Mouse (Mus musculus) hindbrain, embryonic 14.5 days (tissue): Measurements from ENCODE around the gene Yae1d1. TPM values are rescaled to one million over a fixed set of nuclear protein-coding genes. Genes with fewer than 3 reads are reported as not detected.

Experiments used
- ATAC-seq: fragments of 200-750 bp; cut with Nextera tagmentation; 2 replicates; pipeline ENCODE4 v1.8.0; 2017; ENCODE audit warnings: moderate number of reproducible peaks, mild to moderate bottlenecking, moderate TSS enrichment, moderate library complexity; ENCODE audit not compliant: low FRiP score
- DNase-seq: peaks from one replicate; pipeline ENCODE4 v3.0.0-alpha.2; 2015; ENCODE audit warnings: low spot score
- H3K27ac ChIP-seq: fragments of 300-500 bp; sonication (generic); 2 replicates; pipeline ENCODE4 v1.5.1; 2014; ENCODE audit warnings: mild to moderate bottlenecking, moderate library complexity
- H3K27me3 ChIP-seq: fragments of 300-500 bp; sonication (generic); 2 replicates; pipeline ENCODE4 v1.6.1; 2014; ENCODE audit warnings: mild to moderate bottlenecking, low read length, mixed read lengths; ENCODE audit not compliant: control insufficient read depth, insufficient read depth
- H3K36me3 ChIP-seq: fragments of 300-500 bp; sonication (generic); replicated peaks from 2 replicates; pipeline ENCODE4 v1.6.1; 2014; ENCODE audit not compliant: control insufficient read depth, insufficient read depth
- H3K4me1 ChIP-seq: fragments of 300-500 bp; sonication (generic); replicated peaks from 2 replicates; pipeline ENCODE4 v1.6.1; 2014; ENCODE audit warnings: antibody characterized with exemption, low read length, mixed read lengths; ENCODE audit not compliant: control insufficient read depth, insufficient read depth
- H3K4me2 ChIP-seq: fragments of 300-500 bp; sonication (generic); replicated peaks from 2 replicates; pipeline ENCODE4 v1.6.1; 2014; ENCODE audit warnings: mild to moderate bottlenecking, moderate library complexity
- H3K4me3 ChIP-seq: fragments of 300-500 bp; sonication (generic); replicated peaks from 2 replicates; pipeline ENCODE4 v1.5.1; 2014; ENCODE audit warnings: mild to moderate bottlenecking, low read length
- H3K9ac ChIP-seq: fragments of 300-500 bp; sonication (generic); 2 replicates; pipeline ENCODE4 v1.6.1; 2014
- H3K9me3 ChIP-seq: fragments of 300-500 bp; sonication (generic); 2 replicates; pipeline ENCODE4 v1.6.1; 2016; ENCODE audit warnings: low read length; ENCODE audit not compliant: control insufficient read depth
- WGBS: fragments of 180-500 bp; shearing (Covaris S2); extraction: QIAGEN DNeasy Blood & Tissue Kit; methylation state at CpG from one replicate; pipeline ENCODE4 v1.1.7; 2014; 5-methylcytosine and 5-hydroxymethylcytosine counted together
- polyA plus RNA-seq: library from polyadenylated mRNA; unstranded; fragments of >200 nt; fragmentation: Nextera tagmentation; extraction: Ambion mirVana; gene quantifications from 2 replicates; pipeline ENCODE4 v1.2.1, GENCODE M21; 2014

Yae1d1 gene
- polyA plus RNA-seq, 1 experiment from 2014 or later = 82.9 TPM

- WGBS = under 1% methylated on average over 55 of the region's 70 CpGs
- H3K27ac ChIP-seq = peak overlapping the region; percentile 98
- H3K9ac ChIP-seq = peak overlapping the region; percentile 94
- peak; percentile 74 for ATAC-seq
- peak overlapping the region; percentile 53 for H3K4me2 ChIP-seq
- no peaks in the 10 kb centered on the region for H3K27me3 ChIP-seq
- peaks cover 3% of the 10 kb centered on the region; the same call in 1 of the 2 replicates for H3K36me3 ChIP-seq
- peaks cover 20% of the 10 kb centered on the region for H3K4me1 ChIP-seq
- no peaks in the 10 kb centered on the region for H3K9me3 ChIP-seq
- peak overlapping the region; percentile 77 for H3K4me3 ChIP-seq
- DNase-seq = peak; percentile 46
These were observed 49.7 kb downstream of the Yae1d1 start for GRCm38 (mm10) chr13:17943306-17944077.

GRCm38 (mm10) chr13:17942338-17942737 lies 50.8 kb downstream of the Yae1d1 start:
- Histone ChIP-seq H3K27ac (no peak overlapping the region), H3K4me1 (peaks cover 20% of the 10 kb centered on the region), H3K36me3 (peaks cover 3% of the 10 kb centered on the region; the same call in 1 of the 2 replicates), H3K4me3 (peak overlapping the region; percentile 77), H3K27me3 (no peaks in the 10 kb centered on the region), H3K4me2 (peak overlapping the region; percentile 53), H3K9ac (peak overlapping the region; percentile 94), H3K9me3 (no peaks in the 10 kb centered on the region)
- DNase-seq (no peak), ATAC-seq (no peak)
- WGBS = 79% methylated on average over 6 of the region's 6 CpGs

Other genes starting within 250 kb of the Yae1d1 start
- gene Cdk13, start 188.3 kb downstream of the Yae1d1 start, polyA plus RNA-seq = 18.0 and 20.3 TPM in 2 replicates
- gene Rala, start 49.1 kb downstream of the Yae1d1 start, polyA plus RNA-seq = 197 and 209 TPM in 2 replicates